Mouse (Mus musculus): ENCODE measurements around the gene Gm10721.
"Not testable (repeated sequence)": the region's sequence is repeated elsewhere in the genome, so short reads cannot be mapped to it uniquely, and the experiment has no call there.

Gm10721 gene

DNA sequence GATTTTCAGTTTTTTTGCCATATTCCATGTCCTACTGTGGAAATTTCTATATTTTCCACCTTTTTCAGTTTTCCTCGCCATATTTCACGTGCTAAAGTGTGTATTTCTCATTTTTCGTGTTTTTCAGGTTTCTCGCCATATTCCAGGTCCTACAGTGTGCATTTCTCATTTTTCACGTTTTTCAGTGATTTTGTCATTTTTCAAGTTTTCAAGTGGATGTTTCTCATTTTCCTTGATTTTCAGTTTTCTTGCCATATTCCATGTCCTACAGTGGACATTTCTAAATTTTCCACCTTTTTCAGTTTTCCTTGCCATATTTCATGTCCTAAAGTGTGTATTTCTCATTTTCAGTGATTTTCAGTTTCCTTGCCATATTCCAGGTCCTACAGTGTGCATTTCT, 13.2 kb downstream of the Gm10721 start:
- not testable (repeated sequence) for DNase-seq

DNA sequence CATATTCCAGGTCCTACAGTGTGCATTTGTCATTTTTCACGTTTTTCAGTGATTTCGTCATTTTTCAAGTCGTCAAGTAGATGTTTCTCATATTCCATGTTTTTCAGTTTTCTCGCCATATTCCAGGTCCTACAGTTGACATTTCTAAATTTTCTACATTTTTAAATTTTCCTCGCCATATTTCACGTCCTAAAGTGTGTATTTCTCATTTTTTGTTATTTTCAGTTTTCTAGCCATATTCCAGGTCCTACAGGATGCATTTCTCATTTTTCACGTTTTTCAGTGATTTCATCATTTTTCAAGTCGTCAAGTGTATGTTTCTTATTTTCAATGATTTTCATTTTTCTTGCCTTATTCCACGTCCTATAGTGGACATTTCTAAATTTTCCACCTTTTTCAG, 13.8 kb downstream of the Gm10721 start:
- not testable (repeated sequence) for DNase-seq

DNA sequence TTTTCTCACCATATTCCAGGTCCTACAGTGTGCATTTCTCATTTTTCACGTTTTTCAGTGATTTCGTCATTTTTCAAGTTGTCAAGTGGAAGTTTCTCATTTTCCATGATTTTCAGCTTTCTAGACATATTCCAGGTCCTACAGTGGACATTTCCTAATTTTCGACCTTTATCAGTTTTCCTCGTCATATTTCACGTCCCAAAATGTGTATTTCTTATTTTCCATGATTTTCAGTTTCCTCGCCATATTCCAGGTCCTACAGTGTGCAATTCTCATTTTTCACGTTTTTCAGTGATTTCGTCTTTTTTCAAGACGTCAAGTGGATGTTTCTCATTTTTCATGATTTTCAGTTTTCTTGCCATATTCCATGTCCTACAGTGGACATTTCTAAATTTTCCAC, 14.3 kb downstream of the Gm10721 start:
- not testable (repeated sequence) for DNase-seq

DNA sequence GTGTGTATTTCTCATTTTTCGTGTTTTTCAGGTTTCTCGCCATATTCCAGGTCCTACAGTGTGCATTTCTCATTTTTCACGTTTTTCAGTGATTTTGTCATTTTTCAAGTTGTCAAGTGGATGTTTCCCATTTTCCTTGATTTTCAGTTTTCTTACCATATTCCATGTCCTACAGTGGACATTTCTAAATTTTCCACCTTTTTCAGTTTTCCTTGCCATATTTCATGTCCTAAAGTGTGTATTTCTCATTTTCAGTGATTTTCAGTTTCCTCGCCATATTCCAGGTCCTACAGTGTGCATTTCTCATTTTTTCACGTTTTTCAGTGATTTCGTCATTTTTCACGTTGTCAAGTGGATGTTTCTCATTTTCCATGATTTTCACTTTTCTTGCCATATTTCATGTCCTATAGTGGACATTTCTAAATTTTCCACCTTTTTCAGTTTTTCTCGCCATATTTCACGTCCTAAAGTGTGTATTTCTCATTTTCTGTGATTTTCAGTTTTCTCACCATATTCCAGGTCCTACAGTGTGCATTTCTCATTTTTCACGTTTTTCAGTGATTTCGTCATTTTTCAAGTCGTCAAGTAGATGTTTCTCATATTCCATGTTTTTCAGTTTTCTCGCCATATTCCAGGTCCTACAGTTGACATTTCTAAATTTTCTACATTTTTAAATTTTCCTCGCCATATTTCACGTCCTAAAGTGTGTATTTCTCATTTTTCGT, 16.5 kb downstream of the Gm10721 start:
- not testable (repeated sequence) for DNase-seq

GRCm38 (mm10) chr9:3030677-3031318, 17.9 kb downstream of the Gm10721 start:
- DNase-seq: not testable (repeated sequence)

GRCm38 (mm10) chr9:3034299-3034698, 21.4 kb downstream of the Gm10721 start, which contains the start of gene Gm17535:
TSS of gene Gm17535 (plus strand) at chr9:3034599.
- DNase-seq: not testable (repeated sequence)

DNA sequence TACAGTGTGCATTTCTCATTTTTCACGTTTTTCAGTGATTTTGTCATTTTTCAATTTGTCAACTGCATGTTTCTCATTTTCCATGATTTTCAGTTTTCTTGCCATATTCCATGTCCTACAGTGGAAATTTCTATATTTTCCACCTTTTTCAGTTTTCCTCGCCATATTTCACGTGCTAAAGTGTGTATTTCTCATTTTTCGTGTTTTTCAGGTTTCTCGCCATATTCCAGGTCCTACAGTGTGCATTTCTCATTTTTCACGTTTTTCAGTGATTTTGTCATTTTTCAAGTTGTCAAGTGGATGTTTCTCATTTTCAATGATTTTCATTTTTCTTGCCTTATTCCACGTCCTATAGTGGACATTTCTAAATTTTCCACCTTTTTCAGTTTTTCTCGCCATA, 23.6 kb downstream of the Gm10721 start, which contains the start of gene Gm10715:
Gene Gm10715 (plus strand): TSS at position 301 of the 400 bp plus-strand sequence.
- DNase-seq: not testable (repeated sequence)

DNA sequence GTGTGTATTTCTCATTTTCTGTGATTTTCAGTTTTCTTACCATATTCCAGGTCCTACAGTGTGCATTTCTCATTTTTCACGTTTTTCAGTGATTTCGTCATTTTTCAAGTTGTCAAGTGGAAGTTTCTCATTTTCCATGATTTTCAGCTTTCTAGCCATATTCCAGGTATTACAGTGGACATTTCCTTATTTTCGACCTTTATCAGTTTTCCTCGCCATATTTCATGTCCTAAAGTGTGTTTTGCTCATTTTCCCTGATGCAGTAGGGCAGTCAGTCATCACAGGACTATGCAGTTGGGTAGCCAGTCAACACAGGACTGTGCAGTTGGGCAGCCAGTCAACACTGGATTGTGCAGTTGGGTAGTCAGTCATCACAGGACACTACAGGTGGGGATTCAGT, 25.2 kb downstream of the Gm10721 start:
- not testable (repeated sequence) for DNase-seq

Data from right cerebral cortex, postnatal 25 days (tissue).